Mouse (Mus musculus) midbrain, postnatal 0 days (tissue): ENCODE measurements around the gene Tmc3. TPM values are rescaled to one million over a fixed set of nuclear protein-coding genes. Genes with fewer than 3 reads are reported as not detected.
A peak's percentile ranks its signal among the peaks of the same experiment; 100 is the strongest.

ENCODE experiments used
- ATAC-seq: fragments of 200-750 bp; cut with Nextera tagmentation; 2 replicates; pipeline ENCODE4 v1.8.0; 2017; ENCODE audit warnings: moderate number of reproducible peaks, mild to moderate bottlenecking, moderate TSS enrichment, moderate library complexity; ENCODE audit not compliant: low FRiP score
- DNase-seq: peaks from one replicate; pipeline ENCODE4 v3.0.0-alpha.2; 2015; ENCODE audit warnings: low spot score
- H3K27ac ChIP-seq: fragments of 300-500 bp; sonication (generic); 2 replicates; pipeline ENCODE4 v1.5.1; 2014; ENCODE audit warnings: low read depth, mild to moderate bottlenecking, low read length, mixed read lengths
- H3K27me3 ChIP-seq: fragments of 300-500 bp; sonication (generic); 2 replicates; pipeline ENCODE4 v1.6.1; 2014; ENCODE audit warnings: low read length, control low read depth, mixed read lengths; ENCODE audit not compliant: insufficient read depth
- H3K36me3 ChIP-seq: fragments of 300-500 bp; sonication (generic); 2 replicates; pipeline ENCODE4 v1.6.1; 2014; ENCODE audit warnings: low read length, control low read depth, mixed read lengths; ENCODE audit not compliant: insufficient read depth
- H3K4me1 ChIP-seq: fragments of 300-500 bp; sonication (generic); 2 replicates; pipeline ENCODE4 v1.6.1; 2014; ENCODE audit warnings: mild to moderate bottlenecking, control low read depth, antibody characterized with exemption, low read length, mixed read lengths; ENCODE audit not compliant: insufficient read depth
- H3K4me2 ChIP-seq: fragments of 300-500 bp; sonication (generic); 2 replicates; pipeline ENCODE4 v1.6.1; 2014; ENCODE audit warnings: low read depth, mild to moderate bottlenecking, low read length, mixed read lengths; ENCODE audit not compliant: poor library complexity, severe bottlenecking
- H3K4me3 ChIP-seq: fragments of 300-500 bp; sonication (generic); 2 replicates; pipeline ENCODE4 v1.5.1; 2014; ENCODE audit warnings: low read depth, mild to moderate bottlenecking, low read length, moderate library complexity
- H3K9ac ChIP-seq: fragments of 300-500 bp; sonication (generic); replicated peaks from 2 replicates; pipeline ENCODE4 v1.6.1; 2014; ENCODE audit warnings: mild to moderate bottlenecking, low read length, moderate library complexity, mixed read lengths; ENCODE audit not compliant: poor library complexity, severe bottlenecking
- H3K9me3 ChIP-seq: fragments of 300-500 bp; sonication (generic); 2 replicates; pipeline ENCODE4 v1.6.1; 2016; ENCODE audit warnings: low read length, control low read depth
- CTCF ChIP-seq: IDR thresholded peaks from 2 replicates; pipeline ENCODE4 v1.5.1; 2016; ENCODE audit warnings: antibody characterized with exemption, mild to moderate bottlenecking
- WGBS: fragments of 180-500 bp; shearing (Covaris S2); extraction: QIAGEN DNeasy Blood & Tissue Kit; methylation state at CpG from one replicate; pipeline ENCODE4 v1.1.7; 2014; 5-methylcytosine and 5-hydroxymethylcytosine counted together
- polyA plus RNA-seq: library from polyadenylated mRNA; unstranded; fragments of >200 nt; fragmentation: Nextera tagmentation; extraction: Ambion mirVana; gene quantifications from 2 replicates; pipeline ENCODE4 v1.2.1, GENCODE M21; 2015
- total RNA-seq: library from RNA; depleted of rRNA; stranded (reverse); fragments of >200 nt; gene quantifications from 2 replicates; pipeline ENCODE4 v1.2.3, GENCODE M21; 2014

Gene Tmc3
- total and polyA plus RNA-seq, 2 experiments from 2014 or later = 0.11 to 0.23 TPM

GRCm38 (mm10) chr7:83644761-83645160 lies 60.0 kb downstream of the Tmc3 start:
- Histone ChIP-seq H3K4me2 (no peak overlapping the region), H3K36me3 (no peaks in the 10 kb centered on the region; the same call in 1 of the 2 replicates), H3K9me3 (no peaks in the 10 kb centered on the region), H3K4me1 (no peaks in the 10 kb centered on the region), H3K27ac (no peak overlapping the region), H3K4me3 (no peak overlapping the region), H3K9ac (no peak overlapping the region), H3K27me3 (no peaks in the 10 kb centered on the region)
- 84% methylated on average over 2 of the region's 2 CpGs for WGBS
- TF ChIP-seq CTCF = no peak
- no peak for ATAC-seq
- no peak for DNase-seq

- DNase-seq (no peak), ATAC-seq (no peak)
- no peaks in the 10 kb centered on the region for H3K9me3 ChIP-seq
- H3K36me3 ChIP-seq = no peaks in the 10 kb centered on the region; the same call in 1 of the 2 replicates
- H3K9ac ChIP-seq = no peak overlapping the region
- H3K27ac ChIP-seq = no peak overlapping the region
- H3K4me3 ChIP-seq = no peak overlapping the region
- TF ChIP-seq CTCF = no peak
- H3K4me2 ChIP-seq = no peak overlapping the region
- H3K27me3 ChIP-seq = no peaks in the 10 kb centered on the region
- no peaks in the 10 kb centered on the region for H3K4me1 ChIP-seq
- WGBS = 84% methylated on average over 5 of the region's 5 CpGs
Measured at GRCm38 (mm10) chr7:83645476-83645875, 60.7 kb downstream of the Tmc3 start.

- TF ChIP-seq CTCF = no peak
- Histone ChIP-seq H3K9me3 (no peaks in the 10 kb centered on the region), H3K4me1 (no peaks in the 10 kb centered on the region), H3K4me2 (no peak overlapping the region), H3K9ac (no peak overlapping the region), H3K27me3 (no peaks in the 10 kb centered on the region), H3K27ac (no peak overlapping the region), H3K36me3 (no peaks in the 10 kb centered on the region), H3K4me3 (no peak overlapping the region)
- ATAC-seq (no peak), DNase-seq (no peak)
- 85% methylated on average over 7 of the region's 7 CpGs for WGBS
Measured at GRCm38 (mm10) chr7:83648807-83649206, 64.1 kb downstream of the Tmc3 start.

- DNase-seq = no peak
- TF ChIP-seq CTCF = no peak
- H3K27me3 ChIP-seq = no peaks in the 10 kb centered on the region
- H3K36me3 ChIP-seq = no peaks in the 10 kb centered on the region
- H3K9ac ChIP-seq = no peak overlapping the region
- no peak overlapping the region for H3K27ac ChIP-seq
- H3K4me1 ChIP-seq = no peaks in the 10 kb centered on the region
- no peak overlapping the region for H3K4me2 ChIP-seq
- WGBS = 88% methylated on average over 5 of the region's 5 CpGs
- H3K9me3 ChIP-seq = no peaks in the 10 kb centered on the region
- ATAC-seq = no peak
- H3K4me3 ChIP-seq = no peak overlapping the region
Measured at GRCm38 (mm10) chr7:83650638-83651037, 65.9 kb downstream of the Tmc3 start.

GRCm38 (mm10) chr7:83652498-83652897 lies 67.8 kb downstream of the Tmc3 start:
- Histone ChIP-seq H3K36me3 (no peaks in the 10 kb centered on the region), H3K4me2 (no peak overlapping the region), H3K9me3 (no peaks in the 10 kb centered on the region), H3K4me3 (no peak overlapping the region), H3K27ac (no peak overlapping the region), H3K27me3 (no peaks in the 10 kb centered on the region), H3K4me1 (no peaks in the 10 kb centered on the region), H3K9ac (no peak overlapping the region)
- 0 out of 2 replicates have a peak, but pooled peaks have one; percentile 11 for TF ChIP-seq CTCF
- WGBS = 83% methylated on average over 5 of the region's 5 CpGs
- no peak for DNase-seq
- ATAC-seq = no peak

- 92% methylated on average over 2 of the region's 2 CpGs for WGBS
- ATAC-seq = no peak
- TF ChIP-seq CTCF = no peak
Measured at GRCm38 (mm10) chr7:83653605-83654051, 68.9 kb downstream of the Tmc3 start.

More at GRCm38 (mm10) chr7:83653605-83654051, 68.9 kb downstream of the Tmc3 start:
- DNase-seq = no peak
- H3K9me3 ChIP-seq = no peaks in the 10 kb centered on the region
- no peaks in the 10 kb centered on the region for H3K27me3 ChIP-seq
- no peak overlapping the region for H3K4me3 ChIP-seq
- no peak overlapping the region for H3K27ac ChIP-seq
- no peaks in the 10 kb centered on the region for H3K4me1 ChIP-seq
- H3K9ac ChIP-seq = no peak overlapping the region
- H3K36me3 ChIP-seq = no peaks in the 10 kb centered on the region
- no peak overlapping the region for H3K4me2 ChIP-seq
